Mouse (Mus musculus) kidney, postnatal 25 days (tissue): ENCODE results near the gene Plcb1.
"Not testable (repeated sequence)": the region's sequence is repeated elsewhere in the genome, so short reads cannot be mapped to it uniquely, and the experiment has no call there.

Experiments used
- DNase-seq, 2 experiments: peaks; one replicate each; pipeline ENCODE4 v3.0.0; 2021; ENCODE audit warnings: mixed read lengths in 2 of 2

The Plcb1 gene

GRCm38 (mm10) chr2:135328756-135329155, 542.9 kb downstream of the Plcb1 start:
- DNase-seq, result peak; percentile 25 to 40

GRCm38 (mm10) chr2:135329782-135330545, 544.1 kb downstream of the Plcb1 start:
- DNase-seq, result peak; percentile 38 to 66

DNA sequence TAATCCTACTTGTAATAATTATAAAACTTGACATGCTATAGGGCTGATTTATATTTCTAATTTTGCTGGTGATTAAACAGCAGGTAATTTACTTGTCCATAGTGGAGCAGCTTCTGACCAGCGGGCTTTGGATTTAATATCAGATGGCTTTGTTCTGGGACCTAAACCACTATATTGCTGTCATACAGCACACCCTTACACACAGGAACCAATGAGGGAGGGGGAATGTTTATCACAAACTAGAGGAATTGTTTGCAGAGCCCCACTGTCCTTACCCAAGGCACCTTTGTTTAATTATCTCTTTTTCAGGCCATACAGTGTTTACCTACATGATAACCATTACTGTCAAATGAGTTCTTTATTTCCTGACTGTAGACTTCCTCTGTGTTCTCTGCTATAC, 546.0 kb downstream of the Plcb1 start:
- no peak for DNase-seq

DNA sequence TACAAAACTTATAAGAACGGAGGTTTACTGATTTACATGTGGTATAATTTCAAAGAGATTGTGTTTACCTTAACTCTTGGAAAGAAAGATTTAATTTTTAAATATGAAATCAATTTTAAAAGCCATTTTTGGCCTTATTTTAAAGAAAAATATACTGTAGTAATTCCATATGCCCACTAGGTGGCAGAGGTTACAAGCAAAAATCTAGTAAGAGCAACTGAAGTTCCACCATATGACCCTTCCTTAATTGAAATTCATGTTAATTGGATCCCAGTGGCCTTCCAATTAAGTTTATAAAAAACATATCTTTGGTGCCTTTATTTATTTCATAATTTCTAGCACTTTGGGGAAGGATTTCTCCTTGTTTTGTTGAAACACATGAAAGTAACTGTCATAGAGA, 570.4 kb downstream of the Plcb1 start:
- DNase-seq, result no peak

- peak in 1 of 2 experiments; percentile 40 for DNase-seq
These were observed 575.9 kb downstream of the Plcb1 start for GRCm38 (mm10) chr2:135361798-135362197.

DNA sequence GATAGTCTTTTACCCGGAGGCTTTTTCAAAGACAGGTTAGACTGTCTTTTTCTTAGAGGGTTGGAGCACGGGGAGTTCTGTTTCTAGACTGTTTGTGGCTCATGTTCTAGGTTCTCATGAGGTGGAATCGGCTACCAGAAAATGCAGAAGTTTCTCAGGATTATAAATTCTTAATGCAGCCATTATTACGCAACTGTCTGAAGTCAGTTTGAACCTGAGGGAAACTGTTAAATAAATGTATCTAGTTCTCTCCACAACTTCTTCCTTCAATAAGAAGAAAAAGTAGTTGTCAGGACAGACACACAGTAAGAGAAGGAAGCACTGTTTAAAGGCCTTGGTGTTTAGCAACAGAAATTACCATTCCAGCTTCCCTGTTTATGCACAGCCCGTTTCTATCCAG, 577.1 kb downstream of the Plcb1 start:
- no peak for DNase-seq

GRCm38 (mm10) chr2:135370259-135370835, 584.5 kb downstream of the Plcb1 start:
- DNase-seq, result no peak

GRCm38 (mm10) chr2:135380796-135381195, 594.9 kb downstream of the Plcb1 start:
- not testable (repeated sequence) for DNase-seq

- no peak for DNase-seq
These were observed 595.5 kb downstream of the Plcb1 start for GRCm38 (mm10) chr2:135381396-135381795.

DNA sequence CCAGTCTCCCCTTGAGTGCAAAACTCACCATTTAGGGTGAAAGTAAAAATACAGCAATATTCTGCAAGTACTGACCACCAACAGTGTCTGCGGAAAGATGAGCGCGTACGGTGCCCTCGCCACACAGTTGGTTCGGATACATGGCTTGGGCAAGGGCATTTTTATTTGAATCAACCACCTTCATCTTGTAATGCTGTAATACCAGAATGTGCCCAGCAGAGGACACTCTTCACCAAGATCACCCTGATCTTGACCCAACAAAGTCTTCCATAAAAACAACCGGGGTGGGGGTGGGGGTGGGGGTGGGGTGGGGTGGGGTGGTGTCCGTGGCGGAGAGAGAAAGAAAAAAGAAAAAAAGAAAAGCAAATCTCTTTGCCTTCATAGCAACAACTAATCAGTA, 602.1 kb downstream of the Plcb1 start:
- peak in 1 of 2 experiments; percentile 39 for DNase-seq

DNA sequence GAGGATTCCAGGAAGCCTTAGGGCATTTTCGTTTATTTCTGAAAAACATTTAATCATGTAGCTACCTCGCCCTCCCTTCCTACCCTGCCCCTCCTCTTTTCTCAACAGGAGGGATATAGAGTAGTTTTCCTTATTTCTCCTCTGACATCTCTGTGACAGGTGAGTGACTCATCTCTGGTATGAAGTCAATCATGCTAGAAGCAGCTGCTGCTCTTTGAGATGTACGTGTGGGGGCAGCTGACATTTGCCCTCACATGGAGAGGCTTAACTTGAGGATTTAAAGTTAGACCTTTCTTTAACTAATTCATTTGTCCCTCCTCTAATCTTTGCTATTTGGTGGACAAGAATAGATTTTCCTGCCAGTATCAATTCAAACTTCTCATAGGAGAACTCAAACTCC, 608.8 kb downstream of the Plcb1 start:
- no peak for DNase-seq

GRCm38 (mm10) chr2:135396375-135396774, 610.5 kb downstream of the Plcb1 start:
- no peak for DNase-seq

GRCm38 (mm10) chr2:135397970-135398369, 612.1 kb downstream of the Plcb1 start:
- no peak for DNase-seq

GRCm38 (mm10) chr2:135399760-135400159, 613.9 kb downstream of the Plcb1 start:
- DNase-seq, result peak; percentile 9 to 49

- DNase-seq, result no peak
These were observed 617.0 kb downstream of the Plcb1 start for GRCm38 (mm10) chr2:135402916-135403315.

- DNase-seq, result no peak
These were observed 617.5 kb downstream of the Plcb1 start for GRCm38 (mm10) chr2:135403344-135403743.

- peak in 1 of 2 experiments; percentile 5 for DNase-seq
These were observed 618.2 kb downstream of the Plcb1 start for GRCm38 (mm10) chr2:135404095-135404494.

- no peak for DNase-seq
These were observed 623.7 kb downstream of the Plcb1 start for GRCm38 (mm10) chr2:135409418-135410097.

- no peak for DNase-seq
These were observed 625.8 kb downstream of the Plcb1 start for GRCm38 (mm10) chr2:135411675-135412074.

GRCm38 (mm10) chr2:135415137-135415536, 629.3 kb downstream of the Plcb1 start:
- DNase-seq, result no peak

GRCm38 (mm10) chr2:135419301-135419700, 633.4 kb downstream of the Plcb1 start:
- DNase-seq, result no peak

GRCm38 (mm10) chr2:135434947-135435515, 649.2 kb downstream of the Plcb1 start:
- DNase-seq, result no peak

DNA sequence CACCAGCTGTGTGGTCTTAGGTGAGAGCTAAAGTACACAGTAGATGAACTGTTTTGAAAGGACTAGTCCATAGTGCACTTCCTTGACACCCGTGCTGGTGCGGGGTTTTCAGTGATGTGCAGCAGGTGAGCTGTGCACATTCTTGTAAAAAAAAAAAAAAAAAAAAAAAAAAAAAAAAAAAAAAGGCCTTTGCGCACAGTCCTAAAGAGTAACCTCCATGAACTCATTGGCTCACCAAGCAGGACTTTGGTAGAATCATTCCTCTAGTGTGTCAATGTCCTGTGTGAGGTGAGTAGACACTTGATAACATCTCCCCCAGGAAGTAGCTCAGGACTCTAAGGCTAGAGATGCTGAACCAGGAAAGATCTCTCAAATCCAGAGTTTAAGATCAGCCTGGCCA, 653.2 kb downstream of the Plcb1 start:
- DNase-seq, result no peak
